Mouse (Mus musculus) kidney, postnatal 4 days (tissue): ENCODE results near the gene Kif6.

Source experiments
- DNase-seq, 2 experiments: peaks; one replicate each; pipeline ENCODE4 v3.0.0; 2021; ENCODE audit warnings: mixed read lengths in 2 of 2

The Kif6 gene

GRCm38 (mm10) chr17:49614577-49615235 lies at the start of gene Kif6:
Kif6 (plus strand) TSS chr17:49615136.
- peak; percentile 90 to 92 for DNase-seq

- DNase-seq = no peak
Observed at GRCm38 (mm10) chr17:49568717-49569116, 46.2 kb upstream of the Kif6 start.

- DNase-seq = no peak
Observed at GRCm38 (mm10) chr17:49577321-49577720, 37.6 kb upstream of the Kif6 start.

GRCm38 (mm10) chr17:49582471-49582870 lies 32.5 kb upstream of the Kif6 start:
- DNase-seq = peak; percentile 17 to 26

- DNase-seq = peak in 1 of 2 experiments; percentile 3
Observed at GRCm38 (mm10) chr17:49590051-49590450, 24.9 kb upstream of the Kif6 start.

- no peak for DNase-seq
Observed at GRCm38 (mm10) chr17:49605397-49605796, 9.5 kb upstream of the Kif6 start.

GRCm38 (mm10) chr17:49607351-49608027 lies 7.4 kb upstream of the Kif6 start:
- no peak for DNase-seq

- no peak for DNase-seq
Observed at GRCm38 (mm10) chr17:49610296-49610695, 4.6 kb upstream of the Kif6 start.

GRCm38 (mm10) chr17:49615241-49615651 lies 310 bp downstream of the Kif6 start:
- DNase-seq = no peak

GRCm38 (mm10) chr17:49624572-49624971 lies 9.6 kb downstream of the Kif6 start:
- DNase-seq = no peak

GRCm38 (mm10) chr17:49627011-49627794 lies 12.3 kb downstream of the Kif6 start:
- peak; percentile 20 to 47 for DNase-seq

- peak; percentile 18 to 24 for DNase-seq
Observed at GRCm38 (mm10) chr17:49628875-49629274, 13.9 kb downstream of the Kif6 start.

- DNase-seq = no peak
Observed at GRCm38 (mm10) chr17:49633041-49633440, 18.1 kb downstream of the Kif6 start.

- DNase-seq = no peak
Observed at GRCm38 (mm10) chr17:49641903-49642302, 27.0 kb downstream of the Kif6 start.

- peak in 1 of 2 experiments; percentile 23 for DNase-seq
Observed at GRCm38 (mm10) chr17:49642336-49642735, 27.4 kb downstream of the Kif6 start.

- DNase-seq = peak; percentile 11 to 31
Observed at GRCm38 (mm10) chr17:49642889-49643490, 28.1 kb downstream of the Kif6 start.

- DNase-seq = no peak
Observed at GRCm38 (mm10) chr17:49646267-49646666, 31.3 kb downstream of the Kif6 start.

- DNase-seq = no peak
Observed at GRCm38 (mm10) chr17:49648970-49649369, 34.0 kb downstream of the Kif6 start.

GRCm38 (mm10) chr17:49649394-49649793 lies 34.5 kb downstream of the Kif6 start:
- no peak for DNase-seq

- no peak for DNase-seq
Observed at GRCm38 (mm10) chr17:49650366-49650765, 35.4 kb downstream of the Kif6 start.

GRCm38 (mm10) chr17:49652357-49652756 lies 37.4 kb downstream of the Kif6 start:
- no peak for DNase-seq

- DNase-seq = no peak
Observed at GRCm38 (mm10) chr17:49652800-49653199, 37.9 kb downstream of the Kif6 start.

- no peak for DNase-seq
Observed at GRCm38 (mm10) chr17:49661626-49662025, 46.7 kb downstream of the Kif6 start.
